Mouse (Mus musculus) kidney, adult 8-10 months (tissue): ENCODE measurements around the gene Gpn2.

Source experiments
- DNase-seq, 2 experiments: peaks; one replicate each; pipeline ENCODE4 v3.0.0; 2022

The Gpn2 gene

GRCm38 (mm10) chr4:133625621-133626071 is 41.5 kb downstream of the Gpn2 start:
- DNase-seq: peak; percentile 72

GRCm38 (mm10) chr4:133626221-133626620 is 42.1 kb downstream of the Gpn2 start:
- no peak for DNase-seq

- DNase-seq: no peak
These were observed 42.5 kb downstream of the Gpn2 start for GRCm38 (mm10) chr4:133626621-133627020.

- no peak for DNase-seq
These were observed 42.9 kb downstream of the Gpn2 start for GRCm38 (mm10) chr4:133627039-133627438.

- no peak for DNase-seq
These were observed 44.4 kb downstream of the Gpn2 start for GRCm38 (mm10) chr4:133628517-133628916.

- DNase-seq: no peak
These were observed 45.0 kb downstream of the Gpn2 start for GRCm38 (mm10) chr4:133629191-133629590.

GRCm38 (mm10) chr4:133630326-133630920 is 46.3 kb downstream of the Gpn2 start:
- no peak for DNase-seq

GRCm38 (mm10) chr4:133631071-133631768 is 47.1 kb downstream of the Gpn2 start:
- DNase-seq: peak in 1 of 2 experiments; percentile 32

- DNase-seq: peak; percentile 36 to 45
These were observed 47.7 kb downstream of the Gpn2 start for GRCm38 (mm10) chr4:133631769-133632411.

GRCm38 (mm10) chr4:133632483-133633327 is 48.5 kb downstream of the Gpn2 start:
- DNase-seq: no peak

- peak; percentile 85 to 90 for DNase-seq
These were observed 49.3 kb downstream of the Gpn2 start for GRCm38 (mm10) chr4:133633332-133634042.

- no peak for DNase-seq
These were observed 49.9 kb downstream of the Gpn2 start for GRCm38 (mm10) chr4:133634043-133634410.
